Mouse (Mus musculus) stomach, embryonic 15.5 days (tissue): ENCODE data around the gene Olfr59. TPM values are rescaled to one million over a fixed set of nuclear protein-coding genes. Genes with fewer than 3 reads are reported as not detected.

ENCODE experiments used
- ATAC-seq: fragments of 200-750 bp; cut with Nextera tagmentation; 2 replicates; pipeline ENCODE4 v1.8.0; 2017; ENCODE audit warnings: low read depth, moderate number of reproducible peaks, moderate TSS enrichment; ENCODE audit not compliant: insufficient read depth, low FRiP score
- H3K27ac ChIP-seq: fragments of 300-500 bp; sonication (generic); 2 replicates; pipeline ENCODE4 v1.5.1; 2015; ENCODE audit warnings: mild to moderate bottlenecking, inconsistent platforms
- H3K27me3 ChIP-seq: fragments of 300-500 bp; sonication (generic); replicated peaks from 2 replicates; pipeline ENCODE4 v1.6.1; 2015; ENCODE audit warnings: inconsistent platforms
- H3K36me3 ChIP-seq: fragments of 300-500 bp; sonication (generic); 2 replicates; pipeline ENCODE4 v1.6.1; 2015; ENCODE audit warnings: inconsistent platforms
- H3K4me1 ChIP-seq: fragments of 300-500 bp; sonication (generic); 2 replicates; pipeline ENCODE4 v1.6.1; 2015; ENCODE audit warnings: inconsistent platforms
- H3K4me2 ChIP-seq: fragments of 300-500 bp; sonication (generic); 2 replicates; pipeline ENCODE4 v1.6.1; 2015; ENCODE audit warnings: mild to moderate bottlenecking, inconsistent platforms
- H3K4me3 ChIP-seq: fragments of 300-500 bp; sonication (generic); replicated peaks from 2 replicates; pipeline ENCODE4 v1.5.1; 2015; ENCODE audit warnings: inconsistent platforms
- H3K9ac ChIP-seq: fragments of 300-500 bp; sonication (generic); 2 replicates; pipeline ENCODE4 v1.6.1; 2015; ENCODE audit warnings: inconsistent platforms
- H3K9me3 ChIP-seq: fragments of 300-500 bp; sonication (generic); 2 replicates; pipeline ENCODE4 v1.6.1; 2016; ENCODE audit warnings: inconsistent platforms
- WGBS: fragments of 180-500 bp; shearing (Covaris S2); methylation state at CpG from one replicate; pipeline ENCODE4 v1.1.7; 2015; 5-methylcytosine and 5-hydroxymethylcytosine counted together
- polyA plus RNA-seq: library from polyadenylated mRNA; unstranded; fragments of >200 nt; fragmentation: Nextera tagmentation; extraction: Ambion mirVana; gene quantifications from 2 replicates; pipeline ENCODE4 v1.2.1, GENCODE M21; 2015

Olfr59 gene
- not detected in 2 replicates for polyA plus RNA-seq

DNA sequence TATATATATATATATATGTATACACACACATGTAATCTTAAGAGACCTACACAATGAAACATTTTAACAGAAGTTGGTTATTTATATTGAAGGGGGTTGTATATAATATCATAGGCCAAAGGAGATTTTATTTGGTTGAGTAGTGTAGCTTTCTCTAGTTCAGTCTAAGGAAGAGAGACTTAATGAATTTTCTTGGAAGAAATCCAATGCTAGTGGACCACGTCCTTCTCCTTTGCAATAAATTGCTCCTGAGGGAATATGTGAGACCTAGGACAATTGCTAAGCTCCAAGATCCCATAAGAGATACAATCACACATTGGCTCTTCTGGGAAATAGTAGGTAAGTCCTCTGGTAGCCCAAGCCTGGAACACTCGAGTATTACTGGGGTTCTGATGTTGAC lies at the start of gene Olfr59:
Olfr59 (plus strand) TSS at position 301 of the 400 bp plus-strand sequence.
- no peaks in the 10 kb centered on the region for H3K27me3 ChIP-seq

DNA sequence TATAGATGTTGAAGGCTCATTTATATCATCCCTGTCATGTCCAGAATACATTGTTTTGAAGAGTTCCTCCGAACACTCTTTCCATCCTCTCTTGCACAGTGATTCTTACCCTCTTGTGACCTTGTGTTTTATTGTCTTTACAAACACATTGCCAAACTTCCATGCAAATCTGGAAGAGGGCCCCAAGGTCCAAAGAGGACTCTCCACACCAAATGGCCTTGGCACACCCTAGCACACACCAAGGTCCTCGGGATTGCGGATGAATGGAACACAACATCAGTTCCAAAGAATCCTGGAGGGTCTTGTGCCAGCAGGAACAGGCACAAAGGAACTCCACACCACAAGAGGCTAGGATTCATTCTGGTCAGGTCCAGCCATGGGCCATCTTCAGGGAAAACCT lies 42.3 kb upstream of the Olfr59 start:
- H3K4me2 ChIP-seq: no peak overlapping the region
- H3K4me1 ChIP-seq: no peaks in the 10 kb centered on the region
- H3K4me3 ChIP-seq: no peak overlapping the region
- 84% methylated on average over 3 of the region's 3 CpGs for WGBS
- no peak overlapping the region for H3K27ac ChIP-seq
- no peaks in the 10 kb centered on the region for H3K27me3 ChIP-seq
- no peaks in the 10 kb centered on the region for H3K36me3 ChIP-seq
- no peak overlapping the region for H3K9ac ChIP-seq
- no peaks in the 10 kb centered on the region for H3K9me3 ChIP-seq
- no peak for ATAC-seq

More for the DNA sequence above, at the start of gene Olfr59:
- no peak within 1 kb of the TSS for H3K4me2 ChIP-seq
- no peaks in the 10 kb centered on the region for H3K36me3 ChIP-seq
- no peak within 1 kb of the TSS for H3K27ac ChIP-seq
- H3K9me3 ChIP-seq: no peaks in the 10 kb centered on the region
- WGBS: 45% methylated on average over 2 of the region's 2 CpGs
- no peak for ATAC-seq
- no peak within 1 kb of the TSS for H3K4me3 ChIP-seq
- H3K4me1 ChIP-seq: no peaks in the 10 kb centered on the region
- H3K9ac ChIP-seq: no peak within 1 kb of the TSS

DNA sequence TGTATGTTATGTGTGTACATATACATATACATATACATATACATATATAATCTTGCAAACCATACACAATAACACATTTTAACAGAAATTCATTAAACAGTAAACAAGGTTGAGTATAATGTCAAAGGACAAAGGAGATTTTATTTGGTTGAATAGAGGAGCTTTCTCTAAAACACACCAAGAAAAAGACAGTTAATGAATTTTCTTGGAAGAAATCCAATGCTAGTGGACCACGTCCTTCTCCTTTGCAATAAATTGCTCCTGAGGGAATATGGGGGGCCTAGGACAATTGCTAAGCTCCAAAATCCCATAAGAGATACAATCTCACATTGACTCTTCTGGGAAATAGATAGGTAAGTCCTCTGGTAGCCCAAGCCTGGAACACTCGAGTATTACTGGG lies 24.0 kb upstream of the Olfr59 start, which contains the start of gene Olfr406:
Olfr406 (plus strand) TSS at position 301 of the 400 bp plus-strand sequence.
- Histone ChIP-seq H3K36me3 (no peaks in the 10 kb centered on the region), H3K4me2 (no peak within 1 kb of the TSS), H3K9me3 (no peaks in the 10 kb centered on the region), H3K9ac (no peak within 1 kb of the TSS), H3K27me3 (no peaks in the 10 kb centered on the region), H3K4me3 (no peak within 1 kb of the TSS), H3K4me1 (no peaks in the 10 kb centered on the region), H3K27ac (no peak within 1 kb of the TSS)
- ATAC-seq: no peak
- 46% methylated on average over 2 of the region's 2 CpGs for WGBS

DNA sequence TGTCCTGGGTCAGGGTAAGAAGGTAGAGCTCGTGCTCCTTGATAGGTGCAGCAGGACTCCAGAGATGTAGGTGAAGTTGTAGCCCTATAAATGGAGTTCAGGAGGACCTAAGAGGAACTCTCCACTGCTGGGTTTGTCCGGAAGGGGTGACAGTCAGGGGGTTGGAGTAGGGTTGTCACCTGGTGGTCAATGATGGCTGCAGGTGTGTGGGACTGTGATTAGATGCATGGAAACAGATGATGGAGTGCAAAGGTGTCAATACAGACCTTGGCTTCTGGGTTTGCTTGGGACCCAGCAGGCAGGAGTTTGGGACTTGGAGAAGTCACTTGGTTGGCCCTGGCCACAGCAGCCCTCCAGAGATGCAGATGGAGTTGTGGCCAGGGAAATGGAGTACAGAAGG lies 3.7 kb downstream of the Olfr59 start:
- ATAC-seq: no peak
- Histone ChIP-seq H3K36me3 (no peaks in the 10 kb centered on the region), H3K4me3 (no peak overlapping the region), H3K4me2 (no peak overlapping the region), H3K4me1 (no peaks in the 10 kb centered on the region), H3K27me3 (no peaks in the 10 kb centered on the region), H3K9ac (no peak overlapping the region), H3K27ac (no peak overlapping the region), H3K9me3 (no peaks in the 10 kb centered on the region)
- 75% methylated on average over 2 of the region's 2 CpGs for WGBS

DNA sequence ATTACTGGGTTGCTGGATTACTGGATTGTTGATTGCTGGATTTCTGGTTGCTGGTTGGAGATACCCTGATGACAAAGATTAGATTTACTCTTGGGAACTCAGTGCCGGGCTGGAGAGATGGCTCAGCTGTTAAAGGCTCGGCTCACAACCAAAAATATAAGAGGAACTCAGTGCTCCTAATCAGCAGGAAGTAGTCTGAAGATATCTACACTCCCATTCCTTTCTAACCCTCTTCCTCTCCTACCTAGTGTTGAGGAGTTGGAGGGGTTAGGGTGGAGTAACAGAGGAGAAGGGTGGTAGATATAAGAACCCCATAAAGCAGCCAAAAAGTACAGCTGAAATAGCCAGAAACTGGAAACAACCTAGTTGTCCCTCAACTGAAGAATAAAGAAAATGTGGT lies 42.5 kb downstream of the Olfr59 start:
- ATAC-seq: no peak
- Histone ChIP-seq H3K27ac (no peak overlapping the region), H3K9ac (no peak overlapping the region), H3K4me2 (no peak overlapping the region), H3K27me3 (no peaks in the 10 kb centered on the region), H3K4me3 (no peak overlapping the region), H3K36me3 (no peaks in the 10 kb centered on the region), H3K9me3 (no peaks in the 10 kb centered on the region), H3K4me1 (no peaks in the 10 kb centered on the region)
- 75% methylated on average over 2 of the region's 2 CpGs for WGBS

DNA sequence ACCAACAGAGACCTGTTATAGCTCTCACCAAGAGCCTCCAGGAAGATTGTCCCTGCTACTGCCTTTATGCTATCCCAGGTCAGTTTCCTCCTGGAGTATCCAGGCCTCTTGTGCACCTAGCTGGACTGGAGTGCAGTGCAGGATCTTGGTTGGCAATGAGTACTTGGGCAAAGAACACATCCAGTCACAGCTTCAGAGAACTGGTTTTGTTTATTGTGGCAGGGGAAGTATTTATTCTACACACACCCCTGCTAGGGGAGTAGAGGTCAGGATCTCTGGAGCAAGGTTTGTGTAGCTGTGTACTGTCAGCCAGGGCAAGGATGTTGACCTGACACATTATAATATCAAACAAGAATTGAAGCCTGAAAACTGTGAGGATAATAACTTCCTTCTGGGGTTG lies 45.2 kb downstream of the Olfr59 start:
- Histone ChIP-seq H3K9me3 (no peaks in the 10 kb centered on the region), H3K9ac (no peak overlapping the region), H3K4me3 (no peak overlapping the region), H3K4me2 (no peak overlapping the region), H3K4me1 (no peaks in the 10 kb centered on the region), H3K36me3 (no peaks in the 10 kb centered on the region), H3K27me3 (no peaks in the 10 kb centered on the region), H3K27ac (no peak overlapping the region)
- ATAC-seq: no peak

DNA sequence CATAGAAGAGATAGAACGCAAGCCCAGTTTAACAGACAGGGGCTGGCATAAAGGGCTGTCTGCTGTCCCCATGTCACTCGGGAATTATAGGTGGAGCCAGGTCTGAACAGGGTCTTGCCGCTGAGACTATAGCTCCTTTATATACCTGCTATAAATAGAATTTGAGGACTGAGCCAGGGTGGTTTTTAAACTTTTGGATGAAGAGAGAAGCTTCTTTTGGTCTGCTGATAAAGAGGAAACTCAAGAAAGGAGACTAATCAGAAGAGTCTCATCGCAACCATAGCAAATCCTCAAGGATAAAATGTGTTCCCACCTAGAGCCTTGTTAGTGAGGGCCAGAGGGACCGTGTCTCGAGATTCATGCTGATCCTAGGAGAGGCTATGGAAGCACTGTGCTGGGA lies 54.4 kb downstream of the Olfr59 start, which contains the start of gene Olfr410:
Olfr410 (minus strand) TSS at position 101 of the 400 bp plus-strand sequence.
- Histone ChIP-seq H3K4me2 (no peak within 1 kb of the TSS), H3K27me3 (no peaks in the 10 kb centered on the region), H3K36me3 (no peaks in the 10 kb centered on the region), H3K4me1 (no peaks in the 10 kb centered on the region), H3K27ac (no peak within 1 kb of the TSS), H3K9ac (no peak within 1 kb of the TSS), H3K4me3 (no peak within 1 kb of the TSS), H3K9me3 (no peaks in the 10 kb centered on the region)
- no peak for ATAC-seq
- WGBS: 82% methylated on average over 6 of the region's 6 CpGs

Other genes with a start within 250 kb of the Olfr59 start
- gene Olfr139, start 227.2 kb upstream of the Olfr59 start, polyA plus RNA-seq: not detected in 2 replicates
- not detected in 2 replicates for gene Olfr399, start 227.1 kb upstream of the Olfr59 start, polyA plus RNA-seq
- gene Zfp616, start 213.8 kb upstream of the Olfr59 start, polyA plus RNA-seq: not detected in 2 replicates
- not detected in 2 replicates for gene Olfr401, start 170.0 kb upstream of the Olfr59 start, polyA plus RNA-seq
- gene Olfr402, start 130.2 kb upstream of the Olfr59 start, polyA plus RNA-seq: not detected in 2 replicates
- not detected in 2 replicates for gene Olfr403, start 97.5 kb upstream of the Olfr59 start, polyA plus RNA-seq
- gene Olfr43, start 72.4 kb upstream of the Olfr59 start, polyA plus RNA-seq: not detected in 2 replicates
- gene Olfr406, start 23.9 kb upstream of the Olfr59 start, polyA plus RNA-seq: not detected in 2 replicates
- gene Olfr410, start 54.3 kb downstream of the Olfr59 start, polyA plus RNA-seq: not detected in 2 replicates
- gene Olfr411, start 68.9 kb downstream of the Olfr59 start, polyA plus RNA-seq: not detected in 2 replicates
- not detected in 2 replicates for gene Olfr412, start 78.3 kb downstream of the Olfr59 start, polyA plus RNA-seq